Mouse (Mus musculus): ENCODE measurements around the gene Hoxb4. TPM values are rescaled to one million over a fixed set of nuclear protein-coding genes. Genes with fewer than 3 reads are reported as not detected.

Gene Hoxb4
- polyA plus RNA-seq, 1 experiment = 1.5 TPM

DNA sequence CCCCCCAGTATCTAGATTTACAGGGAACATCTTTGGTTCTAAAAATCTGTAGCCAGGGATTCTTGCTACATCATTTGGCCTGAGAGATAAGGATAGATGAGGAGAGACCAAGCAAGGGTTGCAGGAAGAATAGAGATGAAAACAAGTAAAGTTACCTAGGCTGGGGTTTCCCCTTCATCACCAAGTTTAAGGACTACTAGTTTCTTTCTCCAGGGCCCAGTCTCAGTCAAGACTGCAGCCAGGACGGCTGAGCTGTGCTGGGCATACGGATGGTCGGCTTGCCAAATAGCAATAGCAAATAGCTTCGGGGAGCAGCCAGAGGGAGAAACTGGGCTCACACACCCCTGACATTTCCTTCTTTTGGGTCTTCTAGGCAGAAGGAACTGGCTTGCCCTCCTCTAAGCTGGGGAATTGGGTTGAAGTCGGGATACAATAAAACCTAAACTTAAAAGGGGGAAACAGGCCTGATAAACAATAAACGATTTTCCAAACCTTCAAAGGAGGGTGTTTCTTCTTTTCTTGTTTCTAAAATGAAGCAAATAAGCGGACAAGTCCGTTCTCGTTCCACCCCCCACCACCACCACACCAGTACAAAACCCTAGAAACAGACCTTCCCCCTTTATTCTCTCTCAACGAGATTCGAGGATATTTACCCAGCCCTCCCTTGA is 20.0 kb upstream of the Hoxb4 start:
- 52% methylated on average over 11 of the region's 11 CpGs for WGBS
- DNase-seq = no peak
- Histone ChIP-seq H3K27ac (ENCODE audit: control insufficient read depth, insufficient read depth, low read length) (no peak overlapping the region), H3K4me1 (replicated peaks; ENCODE audit: control insufficient read depth, insufficient read depth, low read length) (no peaks in the 10 kb centered on the region; the same call in 1 of the 2 replicates), H3K4me3 (ENCODE audit: control insufficient read depth, insufficient read depth, low read length) (no peak overlapping the region), H3K27me3 (ENCODE audit: control insufficient read depth, insufficient read depth, low read length) (peaks cover 40% of the 10 kb centered on the region), H3K36me3 (ENCODE audit: control insufficient read depth, insufficient read depth, low read length) (no peaks in the 10 kb centered on the region)
- TF ChIP-seq POLR2A (IDR thresholded peaks at IDR 0.05; ENCODE audit: control insufficient read depth, extremely low read depth, insufficient read depth, low read length, poor library complexity) (no peak), CTCF (IDR thresholded peaks at IDR 0.05; ENCODE audit: borderline replicate concordance, control insufficient read depth, extremely low read depth, insufficient read depth, low read length, poor library complexity) (no peak)

DNA sequence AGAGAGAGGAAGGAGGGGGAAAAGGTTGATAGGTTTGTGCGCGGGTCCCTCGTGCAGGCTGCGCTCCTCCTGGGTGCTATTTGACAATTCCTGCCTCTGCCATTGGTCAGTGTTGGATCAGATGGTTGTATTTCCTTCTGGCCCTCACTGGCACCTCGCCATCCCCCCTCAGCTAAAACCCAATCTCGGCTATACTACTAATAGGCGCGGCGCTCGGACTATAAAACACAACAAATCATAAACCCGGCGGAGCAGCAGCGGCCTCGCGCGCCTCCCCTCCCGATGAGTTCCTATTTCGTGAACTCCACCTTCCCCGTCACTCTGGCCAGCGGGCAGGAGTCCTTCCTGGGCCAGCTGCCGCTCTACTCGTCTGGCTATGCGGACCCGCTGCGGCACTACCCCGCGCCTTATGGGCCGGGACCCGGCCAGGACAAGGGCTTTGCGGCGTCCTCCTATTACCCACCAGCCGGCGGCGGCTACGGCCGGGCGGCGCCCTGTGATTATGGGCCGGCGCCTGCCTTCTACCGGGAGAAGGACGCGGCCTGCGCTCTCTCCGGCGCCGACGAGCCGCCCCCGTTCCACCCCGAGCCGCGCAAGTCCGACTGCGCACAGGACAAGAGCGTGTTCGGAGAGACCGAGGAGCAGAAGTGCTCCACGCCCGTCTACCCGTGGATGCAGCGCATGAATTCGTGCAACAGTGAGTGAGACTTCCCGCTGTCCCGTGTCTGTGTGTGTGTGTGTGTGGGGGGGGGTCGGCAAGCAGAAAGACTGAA is 19.0 kb upstream of the Hoxb4 start:
- Histone ChIP-seq H3K27me3 (ENCODE audit: control insufficient read depth, insufficient read depth, low read length) (peaks cover 35% of the 10 kb centered on the region), H3K4me1 (replicated peaks; ENCODE audit: control insufficient read depth, insufficient read depth, low read length) (no peaks in the 10 kb centered on the region; the same call in 1 of the 2 replicates), H3K36me3 (ENCODE audit: control insufficient read depth, insufficient read depth, low read length) (no peaks in the 10 kb centered on the region), H3K4me3 (ENCODE audit: control insufficient read depth, insufficient read depth, low read length) (no peak overlapping the region), H3K27ac (ENCODE audit: control insufficient read depth, insufficient read depth, low read length) (no peak overlapping the region)
- no peak for TF ChIP-seq CTCF (IDR thresholded peaks at IDR 0.05; ENCODE audit: borderline replicate concordance, control insufficient read depth, extremely low read depth, insufficient read depth, low read length, poor library complexity)
- no peak for TF ChIP-seq POLR2A (IDR thresholded peaks at IDR 0.05; ENCODE audit: control insufficient read depth, extremely low read depth, insufficient read depth, low read length, poor library complexity)
- WGBS = 2% methylated on average over 66 of the region's 66 CpGs
- no peak for DNase-seq

DNA sequence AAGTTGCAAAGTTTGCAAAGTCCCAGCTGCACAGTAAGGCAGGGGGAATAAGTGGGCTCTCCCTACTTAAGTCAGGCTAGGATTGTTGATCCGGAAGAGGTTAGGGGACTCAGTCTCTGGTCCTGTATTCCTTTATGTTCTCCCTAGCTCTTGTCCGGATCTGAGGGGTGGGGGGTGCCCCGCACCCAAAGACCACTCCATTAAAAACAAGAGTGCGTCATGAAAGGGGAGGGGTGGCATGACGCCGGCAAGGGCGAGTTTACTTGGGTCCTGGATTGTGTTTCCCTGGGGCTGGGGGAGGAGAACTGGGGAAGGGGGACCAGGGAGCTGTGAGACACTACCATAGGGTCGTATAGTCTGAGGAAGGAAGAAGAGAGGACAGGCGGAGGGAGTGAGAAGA is 18.3 kb upstream of the Hoxb4 start:
- DNase-seq = no peak
- Histone ChIP-seq H3K27ac (ENCODE audit: control insufficient read depth, insufficient read depth, low read length) (no peak overlapping the region), H3K27me3 (ENCODE audit: control insufficient read depth, insufficient read depth, low read length) (peaks cover 37% of the 10 kb centered on the region), H3K36me3 (ENCODE audit: control insufficient read depth, insufficient read depth, low read length) (no peaks in the 10 kb centered on the region), H3K4me3 (ENCODE audit: control insufficient read depth, insufficient read depth, low read length) (no peak overlapping the region), H3K4me1 (replicated peaks; ENCODE audit: control insufficient read depth, insufficient read depth, low read length) (no peaks in the 10 kb centered on the region; the same call in 1 of the 2 replicates)
- no peak for TF ChIP-seq POLR2A (IDR thresholded peaks at IDR 0.05; ENCODE audit: control insufficient read depth, extremely low read depth, insufficient read depth, low read length, poor library complexity)
- TF ChIP-seq CTCF (IDR thresholded peaks at IDR 0.05; ENCODE audit: borderline replicate concordance, control insufficient read depth, extremely low read depth, insufficient read depth, low read length, poor library complexity) = no peak
- 11% methylated on average over 9 of the region's 9 CpGs for WGBS

DNA sequence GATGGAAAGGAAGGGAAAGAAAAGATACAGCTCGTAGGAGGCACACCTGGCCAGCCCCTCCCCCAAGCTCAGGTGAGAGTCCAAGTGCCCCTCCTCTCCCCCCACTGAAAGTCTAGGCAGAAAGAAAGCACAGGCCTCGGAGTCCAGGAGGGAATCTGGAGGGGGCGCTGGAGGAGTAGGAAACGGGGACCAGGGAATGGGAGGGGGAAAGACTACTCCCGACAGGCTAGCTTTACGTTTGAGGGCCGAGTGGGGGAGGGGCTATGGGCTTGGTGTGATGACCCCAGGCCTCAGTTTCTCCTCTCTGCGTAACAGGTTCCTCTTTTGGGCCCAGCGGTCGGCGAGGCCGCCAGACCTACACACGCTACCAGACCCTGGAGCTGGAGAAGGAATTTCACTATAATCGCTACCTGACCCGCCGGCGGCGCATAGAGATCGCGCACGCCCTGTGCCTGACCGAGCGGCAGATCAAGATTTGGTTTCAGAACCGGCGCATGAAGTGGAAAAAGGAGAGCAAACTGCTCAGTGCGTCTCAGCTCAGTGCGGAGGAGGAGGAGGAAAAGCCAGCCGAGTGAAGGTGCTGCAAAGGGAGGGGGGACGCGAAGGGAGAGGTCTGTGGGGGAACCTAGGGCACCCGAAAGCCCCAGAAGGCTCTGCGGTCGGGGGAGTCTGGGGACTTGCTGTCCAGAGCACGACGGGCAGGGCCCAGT is 17.6 kb upstream of the Hoxb4 start:
- H3K4me3 ChIP-seq (ENCODE audit: control insufficient read depth, insufficient read depth, low read length) = no peak overlapping the region
- H3K27me3 ChIP-seq (ENCODE audit: control insufficient read depth, insufficient read depth, low read length) = peaks cover 33% of the 10 kb centered on the region
- H3K27ac ChIP-seq (ENCODE audit: control insufficient read depth, insufficient read depth, low read length) = no peak overlapping the region
- 9% methylated on average over 35 of the region's 35 CpGs for WGBS
- H3K4me1 ChIP-seq (replicated peaks; ENCODE audit: control insufficient read depth, insufficient read depth, low read length) = no peaks in the 10 kb centered on the region; the same call in 1 of the 2 replicates
- no peaks in the 10 kb centered on the region for H3K36me3 ChIP-seq (ENCODE audit: control insufficient read depth, insufficient read depth, low read length)
- DNase-seq = no peak
- TF ChIP-seq POLR2A (IDR thresholded peaks at IDR 0.05; ENCODE audit: control insufficient read depth, extremely low read depth, insufficient read depth, low read length, poor library complexity) = no peak
- no peak for TF ChIP-seq CTCF (IDR thresholded peaks at IDR 0.05; ENCODE audit: borderline replicate concordance, control insufficient read depth, extremely low read depth, insufficient read depth, low read length, poor library complexity)

DNA sequence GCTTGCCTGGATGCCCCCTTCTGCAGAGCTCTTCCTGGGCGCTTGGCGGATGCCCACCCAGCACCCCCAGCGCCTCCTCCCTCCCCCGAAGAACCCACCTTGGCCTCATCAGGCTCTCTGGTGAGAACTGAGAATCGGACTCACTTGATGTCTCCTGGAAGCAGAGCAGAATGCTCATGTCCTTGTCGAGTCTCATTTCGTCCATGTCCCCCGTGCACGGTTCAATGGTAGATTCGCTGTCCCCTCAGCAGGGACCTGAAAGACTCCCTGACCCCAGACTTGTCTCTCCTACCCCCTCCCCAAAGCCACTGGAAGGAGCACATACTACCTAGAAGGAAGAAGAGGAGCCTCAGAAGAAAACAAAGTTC is 17.0 kb upstream of the Hoxb4 start:
- Histone ChIP-seq H3K36me3 (ENCODE audit: control insufficient read depth, insufficient read depth, low read length) (no peaks in the 10 kb centered on the region), H3K27ac (ENCODE audit: control insufficient read depth, insufficient read depth, low read length) (no peak overlapping the region), H3K27me3 (ENCODE audit: control insufficient read depth, insufficient read depth, low read length) (peaks cover 28% of the 10 kb centered on the region), H3K4me1 (replicated peaks; ENCODE audit: control insufficient read depth, insufficient read depth, low read length) (no peaks in the 10 kb centered on the region; the same call in 1 of the 2 replicates), H3K4me3 (ENCODE audit: control insufficient read depth, insufficient read depth, low read length) (no peak overlapping the region)
- TF ChIP-seq CTCF (IDR thresholded peaks at IDR 0.05; ENCODE audit: borderline replicate concordance, control insufficient read depth, extremely low read depth, insufficient read depth, low read length, poor library complexity) (no peak), POLR2A (IDR thresholded peaks at IDR 0.05; ENCODE audit: control insufficient read depth, extremely low read depth, insufficient read depth, low read length, poor library complexity) (no peak)
- 72% methylated on average over 10 of the region's 10 CpGs for WGBS
- no peak for DNase-seq

DNA sequence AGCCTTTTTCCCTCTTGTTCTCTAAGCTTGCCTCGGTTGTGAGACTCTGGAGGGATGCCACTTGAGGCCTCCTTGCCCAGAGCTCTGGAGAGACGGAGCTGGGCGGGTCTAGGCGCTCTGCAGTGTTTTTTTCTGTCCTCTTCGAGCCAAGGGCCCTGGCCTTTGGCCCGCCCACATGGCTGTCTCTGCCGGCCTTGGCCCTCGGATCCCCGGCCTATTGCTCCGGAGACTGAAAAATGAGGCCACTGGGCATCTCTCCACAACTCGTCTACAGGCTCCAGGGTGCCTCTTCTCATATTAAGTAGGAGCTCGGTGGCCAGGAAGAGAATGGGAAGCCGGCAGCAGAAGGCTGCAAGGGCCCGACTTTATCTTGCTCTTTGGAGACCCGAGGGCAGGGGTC is 16.2 kb upstream of the Hoxb4 start:
- Histone ChIP-seq H3K27me3 (ENCODE audit: control insufficient read depth, insufficient read depth, low read length) (peaks cover 21% of the 10 kb centered on the region), H3K4me3 (ENCODE audit: control insufficient read depth, insufficient read depth, low read length) (no peak overlapping the region), H3K4me1 (replicated peaks; ENCODE audit: control insufficient read depth, insufficient read depth, low read length) (no peaks in the 10 kb centered on the region; the same call in 1 of the 2 replicates), H3K36me3 (ENCODE audit: control insufficient read depth, insufficient read depth, low read length) (no peaks in the 10 kb centered on the region), H3K27ac (ENCODE audit: control insufficient read depth, insufficient read depth, low read length) (no peak overlapping the region)
- no peak for TF ChIP-seq CTCF (IDR thresholded peaks at IDR 0.05; ENCODE audit: borderline replicate concordance, control insufficient read depth, extremely low read depth, insufficient read depth, low read length, poor library complexity)
- TF ChIP-seq POLR2A (IDR thresholded peaks at IDR 0.05; ENCODE audit: control insufficient read depth, extremely low read depth, insufficient read depth, low read length, poor library complexity) = no peak
- 80% methylated on average over 15 of the region's 15 CpGs for WGBS
- no peak for DNase-seq
